Mouse (Mus musculus) hematopoietic stem cell, adult 5-6 weeks (primary cell): ENCODE data around the gene Sgms1. TPM values are rescaled to one million over a fixed set of nuclear protein-coding genes. Genes with fewer than 3 reads are reported as not detected.

Source experiments
- ATAC-seq, 2 experiments: fragments of 125-278 bp in 1 of 2; replicated peaks in 1 of 2; 2 replicates each; pipeline ENCODE4 v1.8.0; 2016 to 2017; ENCODE audit warnings: inconsistent platforms in 2 of 2, mild to moderate bottlenecking in 2 of 2, moderate number of reproducible peaks in 2 of 2, low read depth in 1 of 2, moderate TSS enrichment in 1 of 2; ENCODE audit not compliant: low FRiP score in 2 of 2, poor library complexity in 2 of 2, severe bottlenecking in 2 of 2, insufficient read depth in 1 of 2, low TSS enrichment in 1 of 2
- total RNA-seq: library from RNA; stranded (forward); fragments of 172-1452, 232-1000 nt; gene quantifications from 2 replicates; pipeline ENCODE4 v1.2.3, GENCODE M21; 2017

The Sgms1 gene
- 79.2 and 81.0 TPM in 2 replicates for total RNA-seq

GRCm38 (mm10) chr19:32389001-32389871, at the start of gene Sgms1:
TSS of gene Sgms1 (minus strand) at chr19:32389714.
- ATAC-seq: peak; percentile 53 to 60

GRCm38 (mm10) chr19:32425856-32426255, 36.3 kb upstream of the Sgms1 start:
- no peak for ATAC-seq

- ATAC-seq: no peak
These were observed 35.2 kb upstream of the Sgms1 start for GRCm38 (mm10) chr19:32424706-32425105.

- ATAC-seq: no peak
These were observed 29.6 kb upstream of the Sgms1 start for GRCm38 (mm10) chr19:32419069-32419468.

- no peak for ATAC-seq
These were observed 27.3 kb upstream of the Sgms1 start for GRCm38 (mm10) chr19:32416692-32417317.

- ATAC-seq: peak; percentile 27 to 52
These were observed 20.3 kb upstream of the Sgms1 start for GRCm38 (mm10) chr19:32409603-32410360.

GRCm38 (mm10) chr19:32406717-32407116, 17.2 kb upstream of the Sgms1 start:
- peak in 1 of 2 experiments; percentile 40; a peak in 1 of 4 replicates for ATAC-seq

- ATAC-seq: no peak
These were observed 14.9 kb upstream of the Sgms1 start for GRCm38 (mm10) chr19:32404386-32404785.

- ATAC-seq: no peak
These were observed 14.3 kb upstream of the Sgms1 start for GRCm38 (mm10) chr19:32403834-32404233.

GRCm38 (mm10) chr19:32398491-32398890, 9.0 kb upstream of the Sgms1 start:
- ATAC-seq: no peak

- no peak for ATAC-seq
These were observed 6.8 kb upstream of the Sgms1 start for GRCm38 (mm10) chr19:32396303-32396702.

- no peak for ATAC-seq
These were observed 5.3 kb upstream of the Sgms1 start for GRCm38 (mm10) chr19:32394825-32395224.

GRCm38 (mm10) chr19:32393758-32394450, 4.4 kb upstream of the Sgms1 start:
- ATAC-seq: no peak

- ATAC-seq: no peak
These were observed 3.7 kb upstream of the Sgms1 start for GRCm38 (mm10) chr19:32393092-32393745.

GRCm38 (mm10) chr19:32391441-32391840, 1.9 kb upstream of the Sgms1 start:
- ATAC-seq: no peak

GRCm38 (mm10) chr19:32390116-32390515, 602 bp upstream of the Sgms1 start:
- no peak for ATAC-seq
